Mouse (Mus musculus): Measurements from ENCODE around the gene Acvr1c.

DNA sequence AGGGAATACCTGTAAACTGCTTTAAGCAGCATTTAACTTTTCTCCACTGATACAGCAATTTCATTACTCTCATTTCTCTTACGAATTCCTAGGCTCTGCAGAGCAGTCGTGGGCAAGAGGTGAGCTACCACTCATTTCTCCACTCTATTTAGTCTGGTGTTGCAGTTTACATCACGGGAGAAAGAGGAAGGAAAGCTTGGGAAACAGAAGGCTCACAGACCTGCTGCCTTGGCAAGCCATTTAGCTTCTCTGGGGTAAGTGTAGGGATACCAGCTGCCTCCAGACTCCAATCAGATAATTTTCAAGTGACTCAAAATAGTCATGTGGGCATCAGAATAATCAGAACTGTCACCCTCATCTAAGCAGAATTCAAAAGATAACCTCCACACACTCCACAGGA lies 76.6 kb downstream of the Acvr1c start:
- TF ChIP-seq CEBPB (IDR thresholded peaks at IDR 0.05; ENCODE audit: insufficient read depth, poor library complexity, severe bottlenecking) (no peak), MAX (IDR thresholded peaks at IDR 0.05; ENCODE audit: low read depth) (no peak)

All from myocyte (in vitro differentiated cells).